Mouse (Mus musculus) yolk sac, embryonic 10.5 days (tissue): Measurements from ENCODE around the gene Csnk2a1.
"Not testable (repeated sequence)": the region's sequence is repeated elsewhere in the genome, so short reads cannot be mapped to it uniquely, and the experiment has no call there.

ENCODE experiments used
- DNase-seq: peaks from one replicate; pipeline ENCODE4 v3.0.0-alpha.2; 2017; ENCODE audit warnings: low spot score

The Csnk2a1 gene

DNA sequence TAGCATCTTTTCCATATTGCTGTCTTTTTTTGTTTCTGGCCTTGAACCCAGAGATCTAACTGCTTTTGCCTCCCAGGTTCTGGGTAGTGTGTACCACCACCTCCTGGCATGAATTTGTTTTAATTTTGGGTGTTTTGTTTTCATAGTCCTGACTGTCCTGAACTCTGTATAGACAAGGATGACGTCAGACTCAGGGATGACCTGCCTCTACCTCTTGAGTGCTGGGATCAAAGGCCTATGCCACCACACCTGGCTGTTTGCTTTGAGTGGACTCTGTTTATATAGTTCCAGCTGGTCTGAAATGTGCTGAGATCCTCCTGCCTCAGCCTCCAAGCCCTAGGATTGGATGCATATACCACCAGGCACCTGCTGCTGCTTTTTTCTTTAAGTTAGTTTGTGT is 11.3 kb downstream of the Csnk2a1 start:
- DNase-seq: peak; percentile 40

GRCm38 (mm10) chr2:152240580-152240979 is 13.9 kb downstream of the Csnk2a1 start:
- no peak for DNase-seq

DNA sequence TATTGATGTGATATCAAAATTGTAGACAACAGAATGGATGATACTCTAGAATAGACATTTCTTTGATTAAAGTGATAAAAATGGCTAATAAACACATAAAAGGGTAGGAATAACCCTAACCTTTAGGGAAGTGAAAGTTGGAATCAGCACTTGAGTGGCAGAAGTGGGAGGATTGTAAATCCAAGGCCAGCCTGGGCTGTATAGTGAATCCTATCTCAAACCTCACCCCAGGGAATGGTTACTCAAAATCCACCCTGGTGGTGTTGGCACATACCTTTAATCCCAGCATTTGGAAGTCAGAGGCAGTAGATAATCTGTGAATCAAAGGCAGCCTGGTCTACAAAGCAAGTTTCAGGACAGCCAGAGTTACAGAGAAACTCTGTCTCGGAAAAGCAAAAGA is 20.6 kb downstream of the Csnk2a1 start:
- no peak for DNase-seq

DNA sequence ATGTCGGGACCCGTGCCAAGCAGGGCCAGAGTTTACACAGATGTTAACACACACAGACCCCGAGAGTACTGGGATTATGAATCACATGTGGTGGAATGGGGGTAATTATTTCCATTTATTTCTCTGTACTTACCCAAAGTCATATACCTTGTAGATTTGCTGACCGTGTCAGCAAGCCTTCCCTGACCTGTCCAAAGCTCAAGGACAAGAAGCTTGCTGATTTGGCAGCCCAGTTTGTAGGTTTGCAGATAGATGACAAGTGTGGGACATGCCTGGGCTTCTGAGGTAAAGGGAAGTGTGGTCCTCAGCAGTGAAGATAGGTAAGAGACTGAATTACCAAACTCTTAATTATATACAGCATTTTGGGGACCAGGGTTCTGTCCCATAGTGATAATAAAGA is 23.9 kb downstream of the Csnk2a1 start:
- DNase-seq: no peak

DNA sequence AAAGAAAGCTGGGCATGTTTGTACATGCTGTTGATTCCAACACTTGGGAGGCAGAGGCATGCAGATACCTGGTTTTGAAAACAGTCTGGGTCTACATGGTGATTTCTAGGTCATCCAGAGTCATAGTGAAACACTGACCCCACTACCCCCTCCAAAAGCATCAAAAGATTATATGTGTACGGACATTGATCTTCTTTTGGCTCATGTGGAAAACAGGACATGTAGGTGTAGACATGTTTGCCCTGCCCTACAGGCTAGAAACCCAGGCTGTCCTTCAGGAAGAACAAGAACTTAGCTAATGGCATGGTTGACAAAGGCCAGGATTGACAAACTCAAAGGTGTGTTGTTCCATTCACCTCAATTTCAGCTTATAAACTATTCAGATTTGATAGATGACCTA is 33.1 kb downstream of the Csnk2a1 start:
- no peak for DNase-seq

DNA sequence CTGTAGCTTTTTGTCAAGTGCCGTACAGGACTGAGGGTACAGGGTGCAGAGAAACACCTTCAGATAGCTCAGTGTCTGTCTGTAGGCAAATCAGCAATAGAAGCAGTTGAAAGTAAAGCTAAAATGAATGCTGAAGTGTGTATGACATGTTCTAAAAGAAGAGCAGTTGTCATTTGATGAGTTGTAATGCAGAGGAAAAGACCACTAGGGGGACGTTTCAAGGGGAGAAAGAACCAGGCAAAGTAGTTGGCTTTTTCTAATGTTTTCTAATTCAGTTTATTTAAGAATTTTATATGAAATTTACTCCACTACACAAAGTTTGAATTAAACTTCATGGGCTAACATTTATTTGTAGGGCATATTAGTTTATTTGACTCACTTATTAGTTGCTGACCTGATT is 47.0 kb downstream of the Csnk2a1 start:
- DNase-seq: no peak

DNA sequence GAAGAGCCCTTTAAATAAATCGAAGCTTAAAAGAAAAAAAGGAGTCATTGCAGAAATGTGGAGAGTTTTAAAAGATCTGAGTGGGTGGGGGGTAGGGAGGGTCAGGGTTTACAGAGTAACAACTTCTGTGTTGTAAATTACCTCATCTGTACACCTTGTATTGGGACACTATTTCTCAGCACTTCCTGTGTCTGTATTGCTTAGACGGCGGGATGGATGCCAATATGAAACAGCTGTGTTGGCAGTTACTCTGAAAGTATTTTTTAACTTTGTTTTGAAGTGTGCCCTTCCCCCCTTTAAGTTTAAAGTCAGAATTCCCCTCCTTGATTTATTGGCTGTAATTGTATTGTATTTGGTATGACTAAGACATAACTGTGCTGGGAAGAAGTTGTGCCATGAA is 54.8 kb downstream of the Csnk2a1 start:
- no peak for DNase-seq

DNA sequence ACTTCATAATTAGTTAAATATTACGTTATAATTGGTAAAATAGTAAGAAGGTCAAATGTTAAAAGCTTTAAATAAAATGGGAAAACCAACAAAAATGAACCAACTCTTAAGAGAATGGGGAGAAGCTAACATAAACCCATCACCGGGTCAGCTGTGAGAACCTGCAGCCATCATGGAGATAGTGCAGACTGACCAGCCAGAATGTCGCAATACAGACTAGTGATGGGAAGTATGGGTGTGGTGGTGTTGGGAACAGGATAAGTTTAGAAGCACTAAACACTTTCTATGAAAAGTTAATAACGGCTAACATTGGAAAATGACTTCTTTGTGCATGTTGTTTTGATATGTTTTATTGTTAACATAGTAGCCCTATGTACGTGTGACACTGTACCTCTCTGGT is 60.9 kb downstream of the Csnk2a1 start:
- DNase-seq: no peak

DNA sequence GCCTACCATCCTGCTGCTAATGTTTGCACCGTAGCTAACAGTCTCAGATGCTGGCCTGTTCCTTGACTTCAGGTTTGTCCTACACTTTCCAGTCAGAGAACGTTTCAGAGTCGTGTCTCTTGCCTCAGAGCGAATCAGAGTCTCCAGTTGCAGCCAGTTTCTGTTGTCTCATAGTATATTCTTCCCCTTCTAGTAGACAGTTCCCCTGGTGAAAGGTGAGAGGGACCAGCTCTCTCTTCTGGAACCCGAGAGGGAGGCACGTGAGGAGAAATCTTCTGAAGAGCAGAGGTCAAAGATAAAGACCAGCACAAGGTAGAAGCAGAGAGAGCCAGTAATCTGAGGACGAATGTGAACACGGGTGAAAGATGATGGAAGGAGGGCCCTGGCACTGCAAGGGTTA is 61.4 kb downstream of the Csnk2a1 start:
- peak; percentile 66 for DNase-seq

DNA sequence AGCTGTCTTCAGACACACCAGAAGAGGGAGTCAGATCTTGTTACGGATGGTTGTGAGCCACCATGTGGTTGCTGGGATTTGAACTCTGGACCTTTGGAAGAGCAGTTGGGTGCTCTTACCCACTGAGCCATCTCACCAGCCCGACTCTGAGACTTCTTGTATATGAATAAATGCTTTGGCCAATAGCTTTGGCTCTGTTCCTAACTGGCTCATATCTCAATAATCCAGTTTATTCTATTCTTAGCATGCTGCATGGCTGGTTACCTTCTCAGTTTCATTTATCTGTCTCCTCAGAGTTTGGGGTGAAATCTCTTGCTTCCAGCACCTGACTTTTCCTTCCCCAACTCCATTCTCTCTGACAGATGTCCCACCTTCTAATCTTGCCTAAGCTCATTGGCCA is 63.0 kb downstream of the Csnk2a1 start:
- DNase-seq: not testable (repeated sequence)

DNA sequence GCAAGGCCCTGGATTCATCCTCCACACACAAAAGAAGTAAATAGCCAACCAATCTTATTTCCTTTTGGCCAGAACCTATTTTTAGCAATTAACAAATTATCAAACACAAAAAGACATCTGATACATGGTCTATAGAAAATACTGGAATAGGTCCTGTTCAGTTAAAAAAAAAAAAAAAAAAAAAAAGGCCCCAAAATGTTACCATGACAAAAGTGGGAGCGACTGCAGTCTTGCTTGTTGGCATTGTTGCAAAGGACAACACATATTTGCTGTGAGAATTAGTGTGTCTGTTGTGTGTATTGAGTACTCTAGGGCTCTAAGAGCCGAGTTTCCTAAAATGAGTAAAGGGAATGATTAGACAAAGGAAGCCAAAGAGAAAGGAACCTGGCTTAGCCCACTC is 65.8 kb downstream of the Csnk2a1 start:
- no peak for DNase-seq

DNA sequence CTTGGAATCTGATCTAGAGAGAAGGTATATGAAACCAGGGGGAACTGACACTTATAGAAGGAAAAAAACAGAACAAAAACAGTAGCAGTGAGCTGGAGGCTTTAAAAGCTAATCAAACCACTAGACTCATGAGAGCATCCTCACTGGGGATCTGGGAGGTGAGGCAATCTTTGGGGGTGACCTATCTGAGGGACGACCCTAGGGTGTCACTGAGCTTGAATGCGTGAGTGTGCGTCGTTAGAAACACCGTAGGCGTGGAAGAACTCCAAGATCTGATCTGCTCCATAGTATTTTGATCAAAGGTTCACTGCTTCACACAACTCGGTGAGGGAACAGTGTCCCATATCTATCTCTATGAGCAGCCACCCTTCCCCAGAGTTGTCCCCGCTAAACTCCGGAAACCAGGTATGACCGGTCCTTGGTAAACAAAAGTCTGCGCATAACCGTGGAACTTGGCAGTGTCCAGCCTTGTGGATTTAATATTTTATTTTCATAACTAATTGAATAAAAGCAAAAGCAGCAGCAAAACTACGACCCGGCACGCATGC is 66.6 kb downstream of the Csnk2a1 start:
- no peak for DNase-seq

DNA sequence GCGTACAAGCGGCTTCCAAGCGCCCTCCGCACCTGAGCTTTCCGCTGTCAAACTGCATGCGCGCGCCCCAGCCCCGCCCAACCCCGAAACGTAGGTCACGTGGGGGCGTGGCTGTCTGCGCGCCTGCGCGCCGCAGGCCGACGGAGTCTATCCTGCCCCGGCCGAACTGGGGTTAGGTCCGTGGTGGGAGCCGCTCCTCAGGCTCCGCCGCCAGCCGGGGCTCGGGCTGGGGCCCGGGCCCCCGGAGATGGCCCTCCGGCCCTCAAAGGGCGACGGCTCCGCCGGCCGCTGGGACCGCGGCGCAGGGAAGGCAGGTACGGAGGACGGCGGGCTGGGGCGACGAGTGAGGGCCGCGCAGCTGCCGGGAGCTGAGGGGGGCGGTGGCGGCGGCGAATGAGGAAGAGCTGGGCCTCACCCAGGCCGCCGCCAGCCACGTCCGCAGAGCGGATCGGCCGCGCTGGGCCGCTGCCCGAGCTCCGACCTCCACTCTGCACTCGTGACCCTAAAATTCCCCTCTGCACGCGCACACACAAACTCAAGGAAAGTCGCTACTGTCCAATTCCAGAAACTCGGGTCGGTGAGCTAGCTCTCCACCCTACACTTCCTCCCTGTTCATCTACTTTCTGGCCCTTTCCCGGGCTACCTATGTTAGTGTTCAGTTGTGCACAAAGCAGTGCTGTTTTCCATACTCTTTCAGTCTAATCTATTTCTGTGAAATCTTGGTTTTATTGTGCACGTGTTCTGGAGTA is 67.3 kb downstream of the Csnk2a1 start, which contains the start of gene Tbc1d20:
Gene Tbc1d20 (plus strand): TSS at position 102 of the 749 bp plus-strand sequence.
- peak; percentile 91 for DNase-seq

DNA sequence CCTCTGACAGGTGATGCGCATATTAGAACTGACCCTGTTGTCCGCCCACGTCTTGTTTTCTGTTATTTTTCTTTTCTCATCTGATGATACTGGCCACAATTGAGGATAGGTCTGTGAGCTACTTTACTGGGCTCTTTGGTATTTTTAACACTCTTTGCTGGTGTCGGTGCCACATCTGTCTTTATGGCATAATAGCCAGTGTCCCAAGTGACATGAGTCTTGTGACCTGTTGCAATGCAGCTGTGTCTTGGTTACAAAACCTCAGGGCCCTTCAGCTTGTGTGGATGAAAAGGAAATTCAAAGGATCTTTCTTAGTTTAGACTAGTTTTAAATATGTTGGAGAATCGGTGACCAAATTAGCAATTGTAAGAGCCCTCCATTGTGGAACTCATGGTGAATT is 67.9 kb downstream of the Csnk2a1 start:
- no peak for DNase-seq

DNA sequence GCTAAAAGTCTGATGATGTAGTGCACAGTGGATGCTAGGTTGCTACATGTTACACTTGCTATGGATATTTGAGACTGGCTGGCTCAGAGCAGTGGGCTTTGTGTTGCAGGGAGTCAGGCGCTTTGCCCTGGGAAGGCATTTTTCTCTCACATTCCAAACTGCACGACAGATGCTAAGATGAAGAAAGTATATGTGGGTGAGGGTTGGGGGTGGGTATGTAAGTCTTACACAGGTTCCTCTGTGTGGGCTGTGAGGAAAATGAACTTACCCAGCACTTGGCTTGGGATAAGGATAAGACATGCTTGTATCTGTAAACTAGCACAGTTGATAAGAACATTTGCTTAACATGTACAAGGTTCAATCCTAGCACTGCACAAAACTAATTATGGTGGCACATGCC is 76.2 kb downstream of the Csnk2a1 start:
- no peak for DNase-seq

- DNase-seq: peak; percentile 58
Observed at GRCm38 (mm10) chr2:152303781-152304180, 77.1 kb downstream of the Csnk2a1 start.

DNA sequence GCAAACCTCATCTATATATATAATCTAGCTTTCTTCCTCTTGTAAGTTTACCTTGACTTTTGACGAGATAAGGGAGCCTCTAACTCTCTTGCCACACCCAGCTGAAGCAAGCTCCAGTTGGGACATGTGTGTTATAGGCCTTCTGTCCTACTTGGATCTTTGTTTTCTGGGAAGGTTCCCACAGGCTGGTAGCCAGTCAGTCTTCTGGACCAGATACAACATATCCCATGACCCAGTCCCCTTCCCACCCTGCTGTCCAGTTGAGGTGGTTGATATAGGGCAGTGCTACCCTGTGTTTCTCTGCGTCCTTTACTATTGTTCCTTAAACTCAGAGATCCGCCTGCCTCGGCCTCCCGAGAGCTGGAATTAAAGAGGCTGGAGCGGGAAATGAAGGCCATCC is 78.8 kb downstream of the Csnk2a1 start:
- no peak for DNase-seq

- DNase-seq: no peak
Observed at GRCm38 (mm10) chr2:152307186-152307585, 80.5 kb downstream of the Csnk2a1 start.

DNA sequence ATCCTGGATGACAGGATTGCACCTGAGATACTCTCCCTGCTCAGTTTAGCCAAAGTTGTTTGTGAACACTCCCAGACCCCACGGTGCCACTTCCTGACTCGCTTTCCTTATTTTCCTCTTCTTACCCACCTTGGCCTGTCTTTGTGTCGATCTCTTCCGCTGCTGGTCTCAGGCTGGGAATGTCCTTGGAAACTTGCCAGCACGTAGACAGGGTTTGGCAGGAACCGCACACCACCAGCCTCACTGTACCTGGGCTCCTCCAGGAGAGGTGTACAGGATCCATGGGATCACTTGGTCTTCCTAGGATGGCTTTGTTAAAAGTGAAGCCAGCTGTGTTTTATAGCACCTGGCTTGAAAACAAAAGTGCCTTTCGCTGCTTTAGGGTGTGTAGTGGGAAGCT is 86.4 kb downstream of the Csnk2a1 start:
- no peak for DNase-seq

GRCm38 (mm10) chr2:152313926-152314325 is 87.3 kb downstream of the Csnk2a1 start:
- DNase-seq: no peak

GRCm38 (mm10) chr2:152317054-152317453 is 90.4 kb downstream of the Csnk2a1 start:
- DNase-seq: no peak

DNA sequence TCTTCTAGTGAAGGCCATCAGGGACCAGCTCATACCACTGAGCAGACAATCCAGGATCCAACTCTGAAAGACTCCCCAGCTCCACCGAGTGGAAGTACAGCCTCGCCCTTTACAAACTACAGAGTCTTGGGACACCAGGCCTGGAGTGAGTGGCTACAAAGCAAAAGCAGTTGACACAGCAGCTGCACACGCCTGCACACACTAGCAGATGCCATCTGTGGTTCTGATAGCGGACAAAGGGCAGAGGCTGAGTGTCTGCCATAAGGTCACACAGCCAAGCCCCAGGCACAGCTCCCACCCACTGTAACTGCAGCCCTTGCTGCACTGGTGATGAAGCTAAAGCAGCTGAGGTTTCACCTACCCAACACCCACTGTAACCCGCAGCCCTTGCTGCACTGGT is 94.9 kb downstream of the Csnk2a1 start:
- no peak for DNase-seq

DNA sequence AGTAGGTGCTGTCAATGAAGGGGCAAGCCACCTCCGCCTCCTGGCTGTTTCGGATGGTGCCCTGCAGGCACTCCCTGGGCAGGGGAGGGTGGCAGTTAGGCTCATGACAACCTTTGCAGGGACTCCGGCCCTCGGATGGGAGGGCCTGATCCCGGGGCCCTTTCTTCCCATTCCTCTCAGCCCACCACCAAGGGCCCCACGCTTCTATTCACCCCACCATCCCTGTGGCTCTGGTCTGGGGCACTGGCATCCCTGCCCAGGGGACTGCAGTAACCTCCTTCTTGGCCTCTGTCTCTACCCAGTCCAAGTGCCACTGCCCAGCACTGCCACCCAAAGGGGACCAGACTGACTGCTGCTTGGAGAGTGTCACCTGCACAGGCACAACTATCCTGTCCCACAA is 95.6 kb downstream of the Csnk2a1 start:
- DNase-seq: no peak

DNA sequence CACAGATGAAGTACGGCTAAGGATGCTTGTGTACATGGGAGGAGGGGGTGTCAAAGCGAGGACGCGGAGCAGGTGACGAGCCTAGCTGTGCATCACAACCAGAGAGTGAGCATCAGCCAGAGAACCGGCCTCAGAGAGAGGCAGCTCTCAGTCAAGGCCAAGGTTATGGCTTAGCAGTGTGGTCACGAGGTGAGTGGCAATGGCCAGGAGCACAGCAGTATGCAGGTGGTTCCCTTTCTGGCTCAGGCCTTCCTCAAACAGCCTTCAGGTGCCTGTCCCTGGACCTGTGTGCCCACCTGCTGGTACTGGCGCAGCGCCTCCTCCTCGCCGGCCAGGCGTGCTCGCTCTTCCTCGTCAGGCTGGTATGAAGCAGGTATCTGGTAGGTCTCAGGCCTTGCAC is 97.3 kb downstream of the Csnk2a1 start:
- DNase-seq: no peak
